Mouse (Mus musculus): ENCODE measurements at regions not wholly inside any gene's neighbourhood (a gene's known extent, or its start where the extent isn't known, plus 50 kb on each side); places are given as distances from the start of the nearest gene placed in this dataset.
A peak's percentile ranks its signal among the peaks of the same experiment; 100 is the strongest.

DNA sequence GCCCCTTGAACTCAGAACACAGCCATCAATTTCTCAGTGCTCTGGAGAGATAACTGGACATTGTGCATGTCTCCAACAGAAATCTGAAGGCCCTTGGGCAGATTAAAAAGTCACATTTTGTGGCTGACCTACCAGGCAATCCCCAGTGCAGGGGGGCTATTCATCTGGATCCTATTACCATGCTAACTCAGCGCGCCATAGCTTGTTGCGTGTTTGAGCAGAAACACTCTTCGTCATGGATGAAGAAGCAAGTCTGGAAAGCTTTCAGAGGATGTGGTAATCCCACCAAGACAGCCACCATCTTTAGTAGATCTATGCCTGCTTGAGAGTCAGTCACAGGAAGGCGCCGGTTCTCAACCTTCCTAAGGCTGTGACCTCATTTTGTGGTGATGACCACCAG lies 243.9 kb downstream of the Sipa1l2 start:
- DNase-seq, result no peak

DNA sequence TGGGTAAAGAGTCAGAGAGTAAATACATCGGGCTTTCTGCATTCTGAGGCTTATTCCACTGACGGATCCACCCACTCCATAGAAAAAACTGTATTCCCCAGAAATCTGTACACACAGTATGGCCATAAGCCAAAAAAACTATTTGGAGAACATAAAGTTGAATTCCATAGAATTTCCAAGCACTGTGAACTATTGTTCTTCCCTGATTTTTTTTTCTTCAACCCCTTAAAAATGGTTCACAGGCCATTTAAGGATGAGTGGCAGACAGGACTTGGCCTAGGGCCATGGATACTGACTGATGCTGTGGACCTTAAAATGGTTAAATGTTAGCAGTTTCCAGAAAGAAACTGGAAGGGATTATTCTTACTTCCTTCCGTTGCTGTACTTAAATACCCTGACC lies 247.0 kb downstream of the Sipa1l2 start:
- DNase-seq, result no peak

GRCm38 (mm10) chr8:125317584-125317991 lies 252.0 kb downstream of the Sipa1l2 start:
- DNase-seq, result no peak

GRCm38 (mm10) chr8:125315736-125316135 lies 253.9 kb downstream of the Sipa1l2 start:
- no peak for DNase-seq

GRCm38 (mm10) chr8:125314996-125315395 lies 254.6 kb downstream of the Sipa1l2 start:
- DNase-seq, result no peak

DNA sequence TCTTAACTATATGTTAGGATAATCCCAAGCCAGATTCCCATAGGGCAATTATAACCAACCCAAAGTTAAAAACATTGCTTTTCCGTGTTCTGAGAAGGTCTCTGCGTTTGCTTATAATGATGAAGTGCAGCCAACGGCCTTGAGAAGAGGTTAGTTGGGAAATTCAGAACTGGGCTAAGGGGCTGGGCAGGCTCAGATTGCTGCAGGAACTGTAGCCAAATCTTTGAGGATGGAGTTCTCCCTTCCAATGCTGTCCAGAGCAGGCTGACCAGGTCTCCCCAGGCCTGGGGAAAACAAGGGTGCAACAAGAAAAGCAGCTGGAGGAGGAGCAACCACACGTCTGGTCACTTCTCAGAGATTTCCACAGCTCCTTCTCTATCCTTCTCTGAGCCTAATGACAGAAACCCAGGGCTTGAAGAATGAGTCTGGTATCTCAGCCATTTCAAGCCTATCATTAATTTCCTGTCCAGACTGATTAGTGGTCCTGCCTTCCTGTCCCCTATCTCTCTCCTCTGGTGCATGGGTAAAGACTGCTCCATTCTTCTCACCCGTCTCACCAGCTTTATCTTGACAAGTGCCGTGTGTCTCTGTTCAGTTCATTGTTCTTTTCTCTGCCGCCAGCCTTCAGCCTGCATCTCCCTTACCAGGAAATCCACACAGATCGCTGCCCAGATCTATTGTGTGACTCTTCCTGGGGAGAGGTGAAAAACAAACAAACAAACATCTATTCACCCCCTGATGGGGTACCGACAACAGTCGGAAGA lies 255.2 kb downstream of the Sipa1l2 start:
- no peak for DNase-seq

DNA sequence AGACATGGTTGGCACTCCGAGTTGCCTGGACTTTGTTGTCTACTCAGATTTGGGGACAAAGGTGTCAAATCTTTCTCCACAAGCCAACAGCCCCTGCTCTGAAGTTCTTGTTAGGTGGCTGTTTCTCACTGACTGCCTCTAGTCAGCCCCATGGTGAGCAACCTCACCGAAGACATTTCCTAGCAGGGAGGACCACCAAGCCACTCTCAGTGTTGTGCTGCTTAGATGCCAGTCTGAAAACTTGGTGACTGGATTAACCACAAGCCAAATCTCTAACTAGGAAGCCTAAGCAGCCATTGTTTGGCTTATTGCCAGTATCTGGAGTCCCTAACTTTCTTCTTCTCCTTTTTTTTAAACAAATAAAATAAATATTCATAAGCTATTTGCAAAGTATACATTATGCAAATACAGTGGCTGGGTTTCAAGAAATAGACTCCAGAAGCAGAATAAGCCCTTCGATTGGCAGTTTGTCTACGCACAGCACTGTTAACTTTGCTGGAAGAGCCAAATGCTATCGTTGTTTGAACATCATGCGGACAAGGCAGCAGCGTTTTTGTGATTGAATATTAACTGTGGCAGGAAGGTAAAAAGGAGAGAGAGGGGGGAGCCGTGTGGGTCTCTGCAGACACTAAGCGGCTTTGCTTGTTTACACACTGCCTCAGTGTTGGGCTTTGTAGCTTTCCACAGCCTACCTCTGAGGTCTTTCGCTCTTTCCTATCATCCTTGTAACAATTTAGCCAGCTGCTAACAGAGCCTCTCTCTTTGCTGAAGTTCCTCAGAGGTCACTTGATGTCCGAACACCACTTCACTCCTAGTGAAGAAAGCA lies 257.4 kb downstream of the Disc1 start:
- peak in 1 of 2 experiments; percentile 13 for DNase-seq
